Mouse (Mus musculus): ENCODE measurements around the gene Fgf22. TPM values are rescaled to one million over a fixed set of nuclear protein-coding genes. Genes with fewer than 3 reads are reported as not detected.

The Fgf22 gene
- polyA plus RNA-seq, 1 experiment from 2014 or later: not detected

DNA sequence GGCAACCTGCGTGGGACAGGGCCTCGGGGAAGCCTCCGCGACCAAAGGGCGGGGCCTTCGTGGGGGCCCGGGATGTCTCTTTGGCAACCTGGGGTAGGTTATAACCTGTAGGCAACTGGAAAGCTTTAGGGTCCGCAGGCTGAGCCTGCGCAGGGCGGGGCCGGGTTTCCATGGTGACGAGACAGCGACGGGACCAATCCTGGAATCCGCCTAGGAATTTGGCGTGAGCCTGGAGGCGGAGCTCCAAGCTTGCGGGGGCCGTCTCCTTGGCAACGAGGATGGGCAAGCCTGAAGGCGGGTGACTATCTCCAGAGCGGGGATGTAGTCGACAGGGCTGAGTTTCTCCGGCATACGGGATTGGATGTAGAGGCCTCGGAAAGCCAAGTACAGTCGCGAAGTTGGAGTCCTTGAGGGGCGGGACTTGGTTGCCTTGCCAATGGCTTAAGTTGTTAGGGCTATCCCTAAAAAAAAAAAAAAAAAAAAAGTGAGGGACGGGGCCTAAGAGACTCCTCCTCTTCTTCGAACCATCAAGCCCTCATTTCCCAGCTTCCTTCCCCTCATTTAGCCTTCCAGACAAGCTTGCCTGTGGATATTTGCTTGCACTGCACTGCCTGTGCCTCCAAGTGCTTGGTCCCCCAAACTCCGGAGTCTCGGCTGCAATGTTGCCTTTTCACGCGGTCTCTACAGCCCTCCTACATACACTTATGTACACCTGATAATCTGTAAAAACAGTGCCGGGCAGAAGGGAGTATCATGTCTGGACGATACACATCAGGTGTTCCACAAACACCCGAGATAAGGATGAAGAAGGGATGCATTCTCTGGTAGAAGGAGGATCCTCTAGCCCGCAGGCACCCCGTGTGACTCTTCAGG lies 12.7 kb downstream of the Fgf22 start:
- 10% methylated on average over 40 of the region's 40 CpGs for WGBS
- H3K27ac ChIP-seq (ENCODE audit: low read depth, low read length): peak overlapping the region; percentile 90
- H3K9me3 ChIP-seq (ENCODE audit: control insufficient read depth): no peaks in the 10 kb centered on the region
- no peak overlapping the region for H3K9ac ChIP-seq (ENCODE audit: low read depth, low read length)
- H3K4me1 ChIP-seq (replicated peaks; ENCODE audit: control insufficient read depth, insufficient read depth, low read length): peaks cover 4% of the 10 kb centered on the region; the same call in 1 of the 2 replicates
- peak overlapping the region; percentile 83 for H3K4me2 ChIP-seq (replicated peaks; ENCODE audit: low read depth)
- H3K4me3 ChIP-seq (ENCODE audit: low read depth, low read length): peak overlapping the region; percentile 91
- H3K27me3 ChIP-seq (replicated peaks; ENCODE audit: control insufficient read depth, insufficient read depth, low read length): no peaks in the 10 kb centered on the region
- peaks cover 2% of the 10 kb centered on the region; the same call in 1 of the 2 replicates for H3K36me3 ChIP-seq (ENCODE audit: control insufficient read depth, insufficient read depth)
- TF ChIP-seq CTCF (IDR thresholded peaks at IDR 0.05; ENCODE audit: low read depth): no peak
- peak; percentile 41 for ATAC-seq

DNA sequence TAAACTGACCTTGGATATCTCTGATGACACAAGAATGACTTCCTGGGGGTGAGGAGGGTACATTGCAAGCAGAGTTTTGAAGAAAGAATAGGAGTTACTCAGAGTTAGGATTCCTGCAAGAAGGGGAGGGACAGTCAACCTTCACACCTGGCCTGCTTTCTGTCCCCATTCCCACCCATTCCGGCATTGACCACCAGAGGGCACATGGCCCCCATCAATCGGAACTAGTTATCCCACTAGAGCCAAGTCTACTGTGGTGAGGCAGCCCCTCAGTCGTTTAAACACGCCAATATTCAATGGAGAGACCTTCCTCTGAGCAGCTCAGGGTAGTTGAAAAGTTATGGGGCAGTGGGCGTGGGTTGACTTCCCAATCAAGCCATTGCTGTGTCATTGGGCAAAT lies 13.5 kb downstream of the Fgf22 start:
- Histone ChIP-seq H3K36me3 (ENCODE audit: control insufficient read depth, insufficient read depth) (no peaks in the 10 kb centered on the region), H3K27me3 (replicated peaks; ENCODE audit: control insufficient read depth, insufficient read depth, low read length) (no peaks in the 10 kb centered on the region), H3K9ac (ENCODE audit: low read depth, low read length) (no peak overlapping the region), H3K4me3 (ENCODE audit: low read depth, low read length) (no peak overlapping the region), H3K4me1 (replicated peaks; ENCODE audit: control insufficient read depth, insufficient read depth, low read length) (peaks cover 4% of the 10 kb centered on the region; the same call in 1 of the 2 replicates), H3K9me3 (ENCODE audit: control insufficient read depth) (no peaks in the 10 kb centered on the region), H3K27ac (ENCODE audit: low read depth, low read length) (no peak overlapping the region), H3K4me2 (replicated peaks; ENCODE audit: low read depth) (no peak overlapping the region; the same call in 1 of the 2 replicates)
- 3% methylated on average over 5 of the region's 5 CpGs for WGBS
- no peak for ATAC-seq
- TF ChIP-seq CTCF (IDR thresholded peaks at IDR 0.05; ENCODE audit: low read depth): peak; percentile 96

- Histone ChIP-seq H3K36me3 (ENCODE audit: control insufficient read depth, insufficient read depth) (no peaks in the 10 kb centered on the region), H3K9me3 (ENCODE audit: control insufficient read depth) (no peaks in the 10 kb centered on the region), H3K4me1 (replicated peaks; ENCODE audit: control insufficient read depth, insufficient read depth, low read length) (peaks cover 4% of the 10 kb centered on the region; the same call in 1 of the 2 replicates), H3K27ac (ENCODE audit: low read depth, low read length) (no peak overlapping the region), H3K27me3 (replicated peaks; ENCODE audit: control insufficient read depth, insufficient read depth, low read length) (no peaks in the 10 kb centered on the region), H3K9ac (ENCODE audit: low read depth, low read length) (no peak overlapping the region), H3K4me3 (ENCODE audit: low read depth, low read length) (no peak overlapping the region), H3K4me2 (replicated peaks; ENCODE audit: low read depth) (no peak overlapping the region)
- TF ChIP-seq CTCF (IDR thresholded peaks at IDR 0.05; ENCODE audit: low read depth): no peak
- 38% methylated on average over 4 of the region's 4 CpGs for WGBS
- no peak for ATAC-seq
These were observed 14.5 kb downstream of the Fgf22 start for GRCm38 (mm10) chr10:79769329-79769728.

DNA sequence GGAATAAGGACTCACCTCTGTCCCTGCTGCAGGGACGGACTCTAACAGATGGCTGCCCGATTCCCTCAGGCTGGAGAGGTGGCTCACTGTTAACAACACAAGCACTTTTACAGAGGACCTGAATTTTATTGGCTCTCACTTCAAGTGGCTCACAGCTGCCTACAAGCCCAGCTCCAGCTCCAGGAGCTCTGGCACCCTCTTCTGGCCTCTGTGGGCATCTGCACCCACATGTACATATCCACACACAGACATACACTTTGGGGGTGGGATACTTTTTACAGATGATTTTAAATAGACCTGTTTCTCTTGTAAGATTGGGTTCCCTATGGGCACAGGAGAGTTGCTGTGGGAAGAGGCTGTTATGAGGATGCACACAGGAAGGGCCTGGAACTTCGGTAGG lies 17.4 kb downstream of the Fgf22 start:
- Histone ChIP-seq H3K9me3 (ENCODE audit: control insufficient read depth) (0 out of 2 replicates have a peak, but pooled peaks cover 4% of the 10 kb centered on the region), H3K36me3 (ENCODE audit: control insufficient read depth, insufficient read depth) (no peaks in the 10 kb centered on the region), H3K27me3 (replicated peaks; ENCODE audit: control insufficient read depth, insufficient read depth, low read length) (no peaks in the 10 kb centered on the region), H3K9ac (ENCODE audit: low read depth, low read length) (no peak overlapping the region), H3K27ac (ENCODE audit: low read depth, low read length) (no peak overlapping the region), H3K4me3 (ENCODE audit: low read depth, low read length) (no peak overlapping the region), H3K4me1 (replicated peaks; ENCODE audit: control insufficient read depth, insufficient read depth, low read length) (no peaks in the 10 kb centered on the region), H3K4me2 (replicated peaks; ENCODE audit: low read depth) (no peak overlapping the region)
- no peak for ATAC-seq
- WGBS: 89% methylated on average over 3 of the region's 3 CpGs
- peak; percentile 44 for TF ChIP-seq CTCF (IDR thresholded peaks at IDR 0.05; ENCODE audit: low read depth)

GRCm38 (mm10) chr10:79773208-79773607 lies 18.3 kb downstream of the Fgf22 start:
- TF ChIP-seq CTCF (IDR thresholded peaks at IDR 0.05; ENCODE audit: low read depth): no peak
- ATAC-seq: no peak
- Histone ChIP-seq H3K27me3 (replicated peaks; ENCODE audit: control insufficient read depth, insufficient read depth, low read length) (no peaks in the 10 kb centered on the region), H3K4me3 (ENCODE audit: low read depth, low read length) (no peak overlapping the region), H3K27ac (ENCODE audit: low read depth, low read length) (no peak overlapping the region), H3K4me1 (replicated peaks; ENCODE audit: control insufficient read depth, insufficient read depth, low read length) (no peaks in the 10 kb centered on the region), H3K9ac (ENCODE audit: low read depth, low read length) (no peak overlapping the region), H3K9me3 (ENCODE audit: control insufficient read depth) (0 out of 2 replicates have a peak, but pooled peaks cover 4% of the 10 kb centered on the region), H3K36me3 (ENCODE audit: control insufficient read depth, insufficient read depth) (no peaks in the 10 kb centered on the region), H3K4me2 (replicated peaks; ENCODE audit: low read depth) (no peak overlapping the region)
- WGBS: 86% methylated on average over 2 of the region's 2 CpGs

GRCm38 (mm10) chr10:79774486-79775279 lies 19.8 kb downstream of the Fgf22 start:
- 62% methylated on average over 5 of the region's 5 CpGs for WGBS
- Histone ChIP-seq H3K27me3 (replicated peaks; ENCODE audit: control insufficient read depth, insufficient read depth, low read length) (no peaks in the 10 kb centered on the region), H3K9me3 (ENCODE audit: control insufficient read depth) (0 out of 2 replicates have a peak, but pooled peaks cover 4% of the 10 kb centered on the region), H3K4me2 (replicated peaks; ENCODE audit: low read depth) (no peak overlapping the region), H3K9ac (ENCODE audit: low read depth, low read length) (no peak overlapping the region), H3K27ac (ENCODE audit: low read depth, low read length) (no peak overlapping the region), H3K36me3 (ENCODE audit: control insufficient read depth, insufficient read depth) (no peaks in the 10 kb centered on the region), H3K4me3 (ENCODE audit: low read depth, low read length) (no peak overlapping the region), H3K4me1 (replicated peaks; ENCODE audit: control insufficient read depth, insufficient read depth, low read length) (no peaks in the 10 kb centered on the region)
- TF ChIP-seq CTCF (IDR thresholded peaks at IDR 0.05; ENCODE audit: low read depth): peak; percentile 53
- ATAC-seq: no peak
